Mouse (Mus musculus): Measurements from ENCODE around the gene Actr6. TPM values are rescaled to one million over a fixed set of nuclear protein-coding genes. Genes with fewer than 3 reads are reported as not detected.
"Not testable (repeated sequence)": the region's sequence is repeated elsewhere in the genome, so short reads cannot be mapped to it uniquely, and the experiment has no call there.

The Actr6 gene
- polyA plus RNA-seq, 1 experiment from 2014 or later: 33.2 TPM

DNA sequence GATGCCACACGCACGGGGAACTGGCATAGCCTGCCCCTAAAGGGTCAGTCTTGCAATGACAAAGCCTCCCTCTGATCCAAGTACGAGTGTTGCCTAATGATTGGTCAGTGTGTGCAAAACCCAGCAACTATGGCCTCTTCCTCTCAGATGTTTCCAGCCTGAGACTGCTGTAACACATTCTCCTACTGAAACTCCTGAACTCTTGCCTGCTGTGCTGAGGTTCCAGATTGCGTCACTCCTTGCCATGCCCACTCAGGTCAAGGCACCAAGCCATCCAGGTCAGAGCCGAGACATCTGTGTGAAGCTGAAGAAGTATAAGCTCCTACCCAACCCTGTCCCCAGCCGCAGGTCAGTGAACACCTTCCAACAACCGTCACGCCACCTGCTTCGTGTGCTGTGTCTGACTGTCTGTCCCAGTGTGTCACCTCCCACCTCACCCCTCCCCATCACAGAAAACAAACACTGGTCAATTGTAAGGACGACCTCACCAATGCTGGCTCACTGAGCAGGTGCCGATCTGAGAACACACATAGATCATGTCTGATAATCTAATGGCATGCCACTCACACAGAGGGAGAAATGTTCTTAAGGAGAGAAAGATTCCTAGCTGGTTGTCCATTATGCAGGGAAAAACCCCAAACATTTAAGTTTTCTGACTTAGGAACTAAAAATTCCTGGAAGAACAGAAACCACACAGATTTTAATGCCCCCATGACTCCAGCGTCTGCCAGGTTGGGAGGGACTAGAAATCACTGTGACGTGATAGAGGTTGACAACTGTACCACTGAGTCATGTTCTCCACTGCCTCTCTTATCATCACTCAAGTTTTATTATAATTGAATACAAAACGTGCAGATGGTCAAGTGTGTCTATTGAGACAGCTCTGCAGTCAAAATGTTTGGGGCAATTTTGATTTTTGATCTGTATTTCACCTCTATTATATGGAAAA, 9.6 kb downstream of the Actr6 start:
- H3K4me1 ChIP-seq (replicated peaks; ENCODE audit: control insufficient read depth, insufficient read depth, low read length): no peaks in the 10 kb centered on the region; the same call in 1 of the 2 replicates
- H3K4me2 ChIP-seq: no peak overlapping the region
- H3K27ac ChIP-seq (ENCODE audit: low read depth, low read length): no peak overlapping the region
- peaks cover 15% of the 10 kb centered on the region for H3K36me3 ChIP-seq (ENCODE audit: control insufficient read depth, insufficient read depth, low read length)
- no peaks in the 10 kb centered on the region for H3K9me3 ChIP-seq (ENCODE audit: control insufficient read depth, low read length)
- no peak overlapping the region for H3K9ac ChIP-seq (ENCODE audit: low read depth, low read length)
- H3K27me3 ChIP-seq (replicated peaks; ENCODE audit: control insufficient read depth, insufficient read depth, low read length): no peaks in the 10 kb centered on the region
- no peak for ATAC-seq (replicated peaks; ENCODE audit: low FRiP score)
- WGBS: 85% methylated on average over 14 of the region's 14 CpGs
- no peak for DNase-seq (ENCODE audit: low spot score)
- no peak overlapping the region for H3K4me3 ChIP-seq (ENCODE audit: low read depth, low read length)

DNA sequence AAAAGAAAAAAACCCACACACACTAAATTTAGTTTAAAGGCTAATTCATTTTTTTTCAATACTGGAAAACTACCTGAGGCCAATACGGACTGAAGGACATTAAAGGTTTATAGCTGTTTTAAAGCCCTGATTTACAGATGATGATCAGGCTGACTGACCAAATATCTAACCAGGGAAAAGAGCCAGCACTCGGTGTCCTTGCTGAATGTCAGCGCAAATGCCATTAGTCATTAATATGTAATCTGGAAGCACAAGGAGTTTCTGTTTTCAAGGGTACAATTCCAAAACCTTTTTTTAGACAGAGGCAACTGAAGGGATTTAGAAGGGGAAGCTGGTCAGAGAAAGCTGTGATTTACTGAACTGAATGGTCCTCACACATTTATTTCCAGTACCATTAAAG, 11.3 kb downstream of the Actr6 start:
- H3K27ac ChIP-seq (ENCODE audit: low read depth, low read length): no peak overlapping the region
- H3K4me3 ChIP-seq (ENCODE audit: low read depth, low read length): no peak overlapping the region
- peaks cover 15% of the 10 kb centered on the region for H3K36me3 ChIP-seq (ENCODE audit: control insufficient read depth, insufficient read depth, low read length)
- DNase-seq (ENCODE audit: low spot score) (no peak), ATAC-seq (replicated peaks; ENCODE audit: low FRiP score) (no peak)
- H3K4me2 ChIP-seq: no peak overlapping the region
- no peaks in the 10 kb centered on the region; the same call in 1 of the 2 replicates for H3K4me1 ChIP-seq (replicated peaks; ENCODE audit: control insufficient read depth, insufficient read depth, low read length)
- H3K27me3 ChIP-seq (replicated peaks; ENCODE audit: control insufficient read depth, insufficient read depth, low read length): no peaks in the 10 kb centered on the region
- no peaks in the 10 kb centered on the region for H3K9me3 ChIP-seq (ENCODE audit: control insufficient read depth, low read length)
- H3K9ac ChIP-seq (ENCODE audit: low read depth, low read length): no peak overlapping the region
- WGBS: 91% methylated on average over 3 of the region's 3 CpGs

DNA sequence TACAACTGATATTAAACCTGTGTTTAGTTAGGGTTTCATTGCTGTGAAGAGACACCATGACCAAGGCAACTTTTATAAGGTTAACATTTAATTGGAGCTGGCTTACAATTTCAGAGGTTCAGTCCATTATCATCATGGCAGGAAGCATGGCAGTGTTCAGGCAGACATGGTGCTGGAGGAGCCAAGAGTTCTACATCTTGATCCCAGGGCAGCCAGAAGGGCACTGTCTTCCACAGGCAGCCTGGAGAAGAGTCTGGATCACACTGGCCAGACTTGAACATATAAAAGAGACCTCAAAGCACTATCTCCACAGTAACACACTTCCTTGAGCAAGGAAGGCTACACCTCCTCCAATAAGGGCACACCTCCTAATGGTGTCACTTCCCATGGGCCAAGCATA, 11.8 kb downstream of the Actr6 start:
- Histone ChIP-seq H3K4me3 (ENCODE audit: low read depth, low read length) (no peak overlapping the region), H3K4me1 (replicated peaks; ENCODE audit: control insufficient read depth, insufficient read depth, low read length) (no peaks in the 10 kb centered on the region; the same call in 1 of the 2 replicates), H3K27ac (ENCODE audit: low read depth, low read length) (no peak overlapping the region), H3K9me3 (ENCODE audit: control insufficient read depth, low read length) (no peaks in the 10 kb centered on the region), H3K36me3 (ENCODE audit: control insufficient read depth, insufficient read depth, low read length) (peaks cover 15% of the 10 kb centered on the region), H3K9ac (ENCODE audit: low read depth, low read length) (no peak overlapping the region), H3K4me2 (no peak overlapping the region), H3K27me3 (replicated peaks; ENCODE audit: control insufficient read depth, insufficient read depth, low read length) (no peaks in the 10 kb centered on the region)
- ATAC-seq (replicated peaks; ENCODE audit: low FRiP score) (no peak), DNase-seq (ENCODE audit: low spot score) (no peak)

DNA sequence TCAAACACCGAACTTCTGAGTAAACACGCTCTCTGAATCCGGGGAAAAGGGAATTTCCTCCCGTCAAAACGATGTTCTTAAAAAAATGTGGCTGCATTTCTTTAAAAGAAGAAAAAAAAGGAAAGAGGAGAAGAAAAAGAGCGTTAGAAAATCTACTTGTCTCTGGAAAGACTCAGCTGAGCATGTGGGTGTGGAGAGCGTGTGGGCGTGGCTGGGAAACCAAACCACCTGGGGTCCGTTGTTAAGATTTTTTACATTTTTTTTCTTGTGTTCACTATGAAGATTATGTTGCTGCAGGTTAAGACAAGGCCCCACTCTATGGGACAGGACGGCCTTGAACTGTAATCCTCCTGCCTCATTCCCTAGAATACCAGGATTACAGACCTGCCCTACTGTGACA, 17.2 kb downstream of the Actr6 start:
- Histone ChIP-seq H3K27me3 (replicated peaks; ENCODE audit: control insufficient read depth, insufficient read depth, low read length) (no peaks in the 10 kb centered on the region), H3K9ac (ENCODE audit: low read depth, low read length) (no peak overlapping the region), H3K4me3 (ENCODE audit: low read depth, low read length) (no peak overlapping the region), H3K36me3 (ENCODE audit: control insufficient read depth, insufficient read depth, low read length) (peaks cover 15% of the 10 kb centered on the region), H3K27ac (ENCODE audit: low read depth, low read length) (no peak overlapping the region), H3K9me3 (ENCODE audit: control insufficient read depth, low read length) (no peaks in the 10 kb centered on the region), H3K4me2 (no peak overlapping the region), H3K4me1 (replicated peaks; ENCODE audit: control insufficient read depth, insufficient read depth, low read length) (no peaks in the 10 kb centered on the region; the same call in 1 of the 2 replicates)
- ATAC-seq (replicated peaks; ENCODE audit: low FRiP score): no peak
- 83% methylated on average over 10 of the region's 10 CpGs for WGBS
- DNase-seq (ENCODE audit: low spot score): no peak

DNA sequence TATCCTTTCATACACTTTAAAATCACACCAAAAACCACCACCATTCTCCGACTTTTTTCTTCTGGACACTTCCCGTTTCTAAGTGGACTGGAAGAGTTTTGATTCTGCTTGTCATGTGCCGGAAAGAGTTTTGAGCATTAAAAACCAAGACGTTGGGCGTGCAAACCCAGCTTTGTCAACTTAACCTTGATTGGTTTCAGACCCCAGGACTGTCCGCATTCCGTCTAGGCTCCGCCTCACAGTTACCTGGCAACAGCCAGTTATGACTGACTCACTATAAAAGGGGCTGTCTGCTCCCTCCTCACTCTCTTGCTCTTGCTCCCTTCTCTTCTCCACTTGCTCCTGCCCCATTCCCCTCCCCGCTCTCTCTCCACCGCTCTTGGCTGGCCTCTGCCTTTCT, 23.4 kb downstream of the Actr6 start:
- H3K27ac ChIP-seq (ENCODE audit: low read depth, low read length): no peak overlapping the region
- WGBS: 33% methylated on average over 10 of the region's 10 CpGs
- ATAC-seq (replicated peaks; ENCODE audit: low FRiP score) (peak; percentile 57; the same call in 1 of the 2 replicates), DNase-seq (ENCODE audit: low spot score) (no peak)
- no peak overlapping the region for H3K9ac ChIP-seq (ENCODE audit: low read depth, low read length)
- H3K4me1 ChIP-seq (replicated peaks; ENCODE audit: control insufficient read depth, insufficient read depth, low read length): no peaks in the 10 kb centered on the region
- peaks cover 10% of the 10 kb centered on the region for H3K36me3 ChIP-seq (ENCODE audit: control insufficient read depth, insufficient read depth, low read length)
- H3K4me3 ChIP-seq (ENCODE audit: low read depth, low read length): no peak overlapping the region
- H3K9me3 ChIP-seq (ENCODE audit: control insufficient read depth, low read length): no peaks in the 10 kb centered on the region
- H3K4me2 ChIP-seq: peak overlapping the region; percentile 51
- H3K27me3 ChIP-seq (replicated peaks; ENCODE audit: control insufficient read depth, insufficient read depth, low read length): no peaks in the 10 kb centered on the region

DNA sequence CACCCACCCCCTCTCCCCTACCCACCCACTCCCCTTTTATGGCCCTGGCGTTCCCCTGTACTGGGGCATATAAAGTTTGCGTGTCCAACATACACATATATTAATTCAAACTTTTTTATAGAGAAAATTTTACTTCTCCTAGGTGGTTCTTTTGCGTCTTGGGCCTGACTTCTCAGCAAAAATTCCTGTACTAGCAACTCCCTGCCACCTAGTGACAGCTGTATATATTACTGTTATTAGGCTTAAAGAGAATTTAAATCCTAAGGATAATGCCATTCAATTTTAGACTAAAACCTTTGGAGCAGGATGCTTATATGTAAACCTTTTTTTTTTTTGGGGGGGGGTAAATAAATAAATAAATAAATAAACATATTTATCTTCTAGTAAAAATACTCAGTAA, 24.7 kb downstream of the Actr6 start:
- no peaks in the 10 kb centered on the region for H3K4me1 ChIP-seq (replicated peaks; ENCODE audit: control insufficient read depth, insufficient read depth, low read length)
- peaks cover 5% of the 10 kb centered on the region for H3K36me3 ChIP-seq (ENCODE audit: control insufficient read depth, insufficient read depth, low read length)
- WGBS: 83% methylated on average over 3 of the region's 3 CpGs
- no peak for DNase-seq (ENCODE audit: low spot score)
- no peak overlapping the region for H3K4me2 ChIP-seq
- no peak overlapping the region for H3K9ac ChIP-seq (ENCODE audit: low read depth, low read length)
- no peak for ATAC-seq (replicated peaks; ENCODE audit: low FRiP score)
- H3K4me3 ChIP-seq (ENCODE audit: low read depth, low read length): no peak overlapping the region
- no peaks in the 10 kb centered on the region for H3K27me3 ChIP-seq (replicated peaks; ENCODE audit: control insufficient read depth, insufficient read depth, low read length)
- H3K27ac ChIP-seq (ENCODE audit: low read depth, low read length): no peak overlapping the region
- H3K9me3 ChIP-seq (ENCODE audit: control insufficient read depth, low read length): no peaks in the 10 kb centered on the region

DNA sequence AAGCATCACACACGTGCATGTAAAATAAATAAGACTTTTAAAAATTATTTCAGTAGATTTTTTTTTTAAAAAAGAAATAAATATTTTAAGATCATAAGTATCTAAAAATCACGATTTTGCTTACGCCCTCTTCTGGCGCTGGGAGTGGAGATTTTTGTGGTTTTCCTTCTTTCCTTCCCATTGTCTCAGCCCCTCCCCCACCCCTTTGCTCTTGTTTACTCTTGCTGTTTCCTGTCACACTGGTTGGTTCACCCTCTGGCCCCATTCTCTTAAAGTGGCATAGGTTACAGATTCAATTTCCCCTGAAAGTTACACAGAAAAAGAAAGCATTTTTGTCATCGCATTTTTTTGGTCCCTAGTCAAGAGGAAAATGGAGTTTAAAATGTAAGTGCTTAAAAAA, 29.1 kb downstream of the Actr6 start:
- Histone ChIP-seq H3K36me3 (ENCODE audit: control insufficient read depth, insufficient read depth, low read length) (no peaks in the 10 kb centered on the region), H3K4me1 (replicated peaks; ENCODE audit: control insufficient read depth, insufficient read depth, low read length) (no peaks in the 10 kb centered on the region), H3K27ac (ENCODE audit: low read depth, low read length) (no peak overlapping the region), H3K27me3 (replicated peaks; ENCODE audit: control insufficient read depth, insufficient read depth, low read length) (no peaks in the 10 kb centered on the region), H3K4me2 (no peak overlapping the region), H3K4me3 (ENCODE audit: low read depth, low read length) (no peak overlapping the region), H3K9me3 (ENCODE audit: control insufficient read depth, low read length) (no peaks in the 10 kb centered on the region), H3K9ac (ENCODE audit: low read depth, low read length) (no peak overlapping the region)
- ATAC-seq (replicated peaks; ENCODE audit: low FRiP score): no peak
- WGBS: 34% methylated on average over 5 of the region's 5 CpGs
- no peak for DNase-seq (ENCODE audit: low spot score)

DNA sequence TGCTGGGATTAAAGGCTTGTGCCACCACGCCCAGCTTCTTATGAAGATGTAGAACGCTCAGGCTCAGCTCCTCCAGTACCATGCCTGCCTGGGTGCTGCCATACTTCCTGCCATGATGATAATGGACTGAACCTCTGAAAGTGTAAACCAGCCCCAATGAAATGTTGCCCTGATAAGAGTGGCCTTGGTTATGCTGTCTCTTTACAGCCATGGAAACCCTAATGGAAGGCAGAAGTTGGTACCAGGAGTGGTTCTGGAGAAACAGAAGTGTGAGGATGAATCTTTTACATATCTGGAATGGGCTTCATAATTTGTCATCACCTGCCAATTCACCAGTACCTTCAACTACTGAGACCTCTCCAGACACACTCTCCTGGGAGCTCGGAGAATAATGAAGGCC, 34.1 kb downstream of the Actr6 start:
- ATAC-seq (replicated peaks; ENCODE audit: low FRiP score) (no peak), DNase-seq (ENCODE audit: low spot score) (no peak)
- Histone ChIP-seq H3K4me1 (replicated peaks; ENCODE audit: control insufficient read depth, insufficient read depth, low read length) (no peaks in the 10 kb centered on the region), H3K36me3 (ENCODE audit: control insufficient read depth, insufficient read depth, low read length) (no peaks in the 10 kb centered on the region), H3K9me3 (ENCODE audit: control insufficient read depth, low read length) (no peaks in the 10 kb centered on the region), H3K4me3 (ENCODE audit: low read depth, low read length) (no peak overlapping the region), H3K9ac (ENCODE audit: low read depth, low read length) (no peak overlapping the region), H3K27me3 (replicated peaks; ENCODE audit: control insufficient read depth, insufficient read depth, low read length) (no peaks in the 10 kb centered on the region), H3K4me2 (no peak overlapping the region), H3K27ac (ENCODE audit: low read depth, low read length) (no peak overlapping the region)
- WGBS: 88% methylated on average over 3 of the region's 3 CpGs

DNA sequence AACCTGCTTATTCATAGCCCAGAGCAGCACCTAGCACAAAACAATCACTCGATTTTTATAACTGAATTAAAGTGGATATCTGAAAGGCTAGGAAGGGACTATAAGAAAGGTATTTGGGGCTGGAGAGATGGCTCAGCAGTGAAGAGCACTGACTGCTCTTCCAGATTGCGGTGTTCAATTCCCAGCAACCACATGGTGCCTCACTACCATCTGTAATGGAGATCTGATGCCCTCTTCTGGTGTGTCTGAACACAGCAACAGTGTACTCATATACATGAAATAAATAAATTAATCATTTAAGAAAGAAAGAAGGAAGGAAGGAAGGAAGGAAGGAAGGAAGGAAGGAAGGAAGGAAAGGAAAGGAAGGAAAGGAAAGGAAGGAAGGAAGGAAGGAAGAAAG, 35.8 kb downstream of the Actr6 start:
- not testable (repeated sequence) for H3K9me3 ChIP-seq (ENCODE audit: control insufficient read depth, low read length); H3K4me3 ChIP-seq (ENCODE audit: low read depth, low read length); H3K4me1 ChIP-seq (replicated peaks; ENCODE audit: control insufficient read depth, insufficient read depth, low read length); DNase-seq (ENCODE audit: low spot score); H3K4me2 ChIP-seq; ATAC-seq (replicated peaks; ENCODE audit: low FRiP score); H3K27me3 ChIP-seq (replicated peaks; ENCODE audit: control insufficient read depth, insufficient read depth, low read length); H3K9ac ChIP-seq (ENCODE audit: low read depth, low read length); H3K27ac ChIP-seq (ENCODE audit: low read depth, low read length); H3K36me3 ChIP-seq (ENCODE audit: control insufficient read depth, insufficient read depth, low read length)
- WGBS: 72% methylated on average over 2 of the region's 2 CpGs

All from liver, embryonic 11.5 days (tissue).